11 mouse cellular contexts compared by ENCODE assay signal in genomic region chr9:60124102-60124501, GRCm38 (mm10).
"Had no signal": no experiment of that assay in that cellular context is flagged by ENCODE, and none has a peak within 500 bp of the region (broad histone marks: within the 10 kb centered on the region; RNA-seq: fewer than 3 reads in every experiment).

No protein-coding gene starts in this region.

- H3K4me3 ChIP-seq: limb, embryonic 15.5 days; liver, embryonic 12.5 days; myocyte had no signal

- H3K4me2 ChIP-seq: limb, embryonic 15.5 days; liver, embryonic 12.5 days; lung, embryonic 14.5 days had no signal

- H3K9me3 ChIP-seq: limb, embryonic 15.5 days; liver, embryonic 12.5 days had no signal

- DNase-seq: kidney, adult 8-10 months; kidney, postnatal 25 days; lung, embryonic 14.5 days; lung, postnatal 10 days; lung, postnatal 4 days; thymus, postnatal 4 days had no signal

- H3K36me3 ChIP-seq: limb, embryonic 15.5 days; liver, embryonic 12.5 days had no signal

- ATAC-seq: intestine, postnatal 0 days; liver, embryonic 12.5 days had no signal

- H3K27me3 ChIP-seq: limb, embryonic 15.5 days; liver, embryonic 12.5 days had no signal

- H3K4me1 ChIP-seq: liver, embryonic 12.5 days had no signal

- H3K27ac ChIP-seq: limb, embryonic 15.5 days; liver, embryonic 12.5 days; stomach, postnatal 0 days had no signal

- H3K9ac ChIP-seq: limb, embryonic 15.5 days; liver, embryonic 12.5 days; lung, embryonic 14.5 days had no signal
